Mouse (Mus musculus) monocyte, adult 2 months (primary cell): ENCODE measurements around the gene Spock1.

Experiments
- DNase-seq, 2 experiments: peaks; one replicate each; pipeline ENCODE4 v3.0.0; 2022; ENCODE audit warnings: low spot score in 2 of 2, low read depth in 1 of 2

Gene Spock1

DNA sequence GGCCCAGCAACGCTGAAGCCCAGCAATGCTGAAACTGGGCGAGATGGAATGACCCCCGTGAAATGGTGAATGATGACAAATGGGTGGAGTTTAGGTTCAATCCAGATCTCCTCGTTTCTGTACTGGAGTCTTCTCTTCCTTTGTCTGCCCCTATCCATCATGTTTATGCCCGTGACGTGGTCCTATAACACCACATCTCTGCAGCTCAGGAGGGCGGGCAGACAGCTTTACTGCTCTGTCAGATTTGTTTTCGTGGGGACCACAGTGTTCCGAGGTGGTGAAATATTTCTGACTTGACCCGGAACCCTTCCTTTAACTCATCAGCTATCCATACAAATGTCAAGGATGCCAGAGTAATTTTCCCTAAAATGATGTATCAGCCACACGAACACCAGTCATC is 98.5 kb downstream of the Spock1 start:
- no peak for DNase-seq

DNA sequence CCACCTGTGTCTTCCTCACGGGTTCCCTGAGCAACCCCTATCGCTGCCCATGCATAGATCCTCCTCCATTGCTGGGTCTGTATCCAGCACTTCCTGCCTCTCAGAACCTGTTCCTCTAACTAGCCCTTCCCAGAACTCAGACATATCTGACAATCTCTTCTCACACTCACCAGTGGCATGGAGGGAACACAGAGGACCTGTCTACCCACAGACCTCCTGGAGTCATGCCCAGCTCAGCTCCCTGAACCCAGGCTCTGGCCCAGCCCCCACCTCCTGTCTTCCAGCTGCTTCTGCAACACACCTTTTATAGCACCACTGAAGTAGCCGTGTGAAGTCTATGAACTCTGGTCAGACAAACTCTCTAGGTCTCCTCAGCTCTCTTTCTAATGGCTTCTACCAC is 101.3 kb downstream of the Spock1 start:
- DNase-seq: no peak

DNA sequence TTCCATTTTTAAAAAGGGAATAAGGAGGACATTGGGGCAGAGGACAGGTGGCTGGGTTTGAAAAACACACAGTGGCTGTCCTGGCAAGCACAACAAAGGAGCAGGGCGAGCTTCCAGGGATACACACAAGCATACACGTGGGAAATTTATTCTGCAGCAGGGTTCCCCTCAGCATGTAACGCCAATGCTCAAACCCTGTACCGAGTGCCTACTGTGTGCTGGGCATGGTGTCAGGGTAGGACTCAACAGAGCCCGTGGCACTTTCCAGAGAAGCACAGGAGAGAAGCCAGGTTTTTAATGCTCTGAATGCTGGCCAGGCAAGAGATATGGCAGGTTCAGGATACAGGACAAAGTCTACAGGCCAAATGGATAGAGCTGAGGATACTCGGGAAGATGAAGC is 101.8 kb downstream of the Spock1 start:
- no peak for DNase-seq

DNA sequence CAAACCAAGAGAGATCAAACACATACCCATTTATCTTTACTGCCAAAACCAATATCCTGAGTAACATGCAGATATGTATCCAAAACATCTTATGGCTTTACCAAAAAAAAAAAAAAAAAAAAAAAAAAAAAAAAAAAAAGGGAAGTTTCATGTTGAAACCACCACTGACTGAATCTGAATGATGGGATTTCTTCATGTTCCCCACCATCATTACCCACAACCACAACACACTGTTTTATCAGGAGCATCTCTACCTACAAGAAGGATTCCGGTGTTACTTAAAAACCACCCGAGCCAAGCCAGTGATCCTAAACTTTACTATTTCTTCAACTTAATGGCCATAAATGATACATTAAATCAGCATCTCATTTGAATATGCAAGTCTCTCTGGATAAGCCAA is 109.5 kb downstream of the Spock1 start:
- DNase-seq: no peak

DNA sequence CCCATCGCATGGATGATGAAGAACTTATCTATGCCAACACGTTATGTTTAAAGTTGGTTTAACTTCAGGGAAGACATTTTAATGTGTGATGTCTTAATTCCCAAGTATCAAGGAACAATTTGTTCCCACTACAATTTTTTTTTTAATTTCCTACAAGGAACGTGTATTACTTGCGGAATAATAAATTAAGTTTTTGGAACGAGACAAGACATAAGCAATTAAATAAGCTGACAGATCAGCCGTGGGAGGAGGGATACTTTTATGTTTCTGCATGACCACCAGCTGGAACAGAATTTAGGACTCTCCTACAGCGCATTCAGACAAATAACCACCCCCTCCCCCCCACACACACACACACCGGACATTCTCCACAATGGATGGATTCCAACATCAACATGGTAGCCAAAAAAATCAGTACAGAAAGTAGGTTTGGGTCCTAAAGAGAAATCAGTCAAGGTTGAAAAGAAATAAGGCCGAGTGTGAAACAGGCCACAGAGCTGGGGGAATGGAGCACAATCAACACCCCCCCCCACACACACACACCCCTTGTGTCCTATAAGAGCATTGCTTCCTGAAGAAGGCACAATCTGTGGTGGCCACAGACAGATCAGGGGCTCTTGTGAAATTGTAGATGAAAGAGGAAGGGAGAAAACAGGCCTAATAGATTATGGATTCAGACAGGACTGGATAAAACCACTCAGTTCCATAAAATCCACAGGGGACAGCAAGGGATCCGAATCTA is 111.0 kb downstream of the Spock1 start:
- DNase-seq: no peak

DNA sequence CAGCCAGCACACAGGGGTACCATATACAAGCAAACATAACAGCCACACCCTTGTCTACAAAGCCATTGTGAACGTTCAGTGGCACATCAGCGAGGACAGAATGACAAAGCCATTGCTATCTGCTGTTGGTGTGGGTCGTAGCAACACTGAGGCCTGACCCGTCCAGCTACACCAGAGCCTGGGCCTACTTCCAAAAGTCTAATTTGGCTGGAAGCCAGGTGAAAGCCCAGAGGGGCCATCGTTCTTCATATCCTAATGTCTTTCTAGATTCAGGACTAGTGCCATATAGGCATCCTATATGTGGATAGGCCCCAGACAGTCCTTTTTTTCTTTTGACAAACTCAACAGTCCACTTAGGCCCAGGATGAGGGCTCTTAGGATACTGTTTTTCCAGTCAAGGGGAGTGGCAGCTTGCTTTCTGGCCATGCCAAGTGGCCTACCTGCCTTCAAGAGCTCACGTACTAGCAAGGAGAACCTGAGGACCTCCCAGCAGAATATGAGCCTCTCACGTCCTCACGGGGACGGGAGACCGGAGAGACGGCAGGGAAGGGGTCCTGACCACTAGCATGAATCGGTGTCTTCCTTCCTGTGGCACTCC is 114.4 kb downstream of the Spock1 start:
- DNase-seq: no peak

DNA sequence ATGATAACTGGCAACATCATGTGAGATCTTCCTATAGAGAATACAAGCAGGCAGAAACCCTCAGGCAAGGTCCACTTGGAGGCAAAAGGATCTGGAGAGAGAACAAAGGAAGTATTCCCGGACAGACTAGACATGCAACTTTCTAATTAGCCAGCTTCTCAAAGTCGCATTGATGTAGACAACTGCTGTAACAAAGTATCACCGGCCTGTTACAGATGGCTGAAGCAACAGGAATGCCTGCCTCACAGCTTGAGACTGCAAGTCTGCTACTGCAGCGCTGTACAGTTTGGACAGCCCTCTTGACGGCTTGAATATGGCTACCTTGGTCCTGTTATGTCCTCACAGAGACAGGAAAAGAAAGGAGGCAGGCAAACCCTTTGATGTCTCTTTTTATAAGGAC is 118.3 kb downstream of the Spock1 start:
- DNase-seq: no peak

DNA sequence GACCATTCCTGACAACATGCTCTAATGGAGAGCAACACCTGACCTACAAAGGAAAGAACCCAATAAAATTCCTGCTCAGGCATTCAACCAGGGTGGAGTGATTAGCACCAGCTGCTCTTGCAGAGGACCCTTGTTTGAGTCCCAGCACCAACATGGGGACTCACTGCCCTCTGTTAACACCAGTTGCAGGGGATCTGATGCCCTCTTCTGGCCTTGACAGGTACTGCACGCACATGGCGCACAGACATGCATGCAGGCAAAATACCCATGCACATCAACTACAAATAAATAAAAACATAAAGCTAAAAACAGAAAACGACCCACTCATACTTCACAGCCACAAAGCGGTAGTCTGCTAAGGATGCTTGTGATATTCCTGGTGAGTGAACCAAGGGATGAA is 119.8 kb downstream of the Spock1 start:
- DNase-seq: no peak

DNA sequence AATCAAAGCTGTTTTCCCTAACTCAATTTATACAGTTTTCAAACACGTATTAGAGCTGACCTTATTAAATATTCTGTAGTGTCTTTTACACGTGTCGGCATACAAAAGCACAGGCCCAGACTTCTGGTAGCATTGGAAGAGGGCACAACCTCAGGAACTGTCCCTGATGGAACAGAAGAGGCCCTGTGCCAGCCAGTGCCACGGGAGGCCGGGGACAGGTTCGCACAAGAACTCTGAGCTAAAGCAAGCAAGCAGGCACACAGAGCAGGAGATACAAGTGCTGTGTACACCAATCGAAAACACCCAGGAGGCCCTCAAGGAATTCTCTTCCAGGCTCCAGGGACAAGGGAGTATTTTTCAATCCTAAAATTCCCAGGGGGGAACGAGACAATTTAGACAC is 121.9 kb downstream of the Spock1 start:
- DNase-seq: no peak

DNA sequence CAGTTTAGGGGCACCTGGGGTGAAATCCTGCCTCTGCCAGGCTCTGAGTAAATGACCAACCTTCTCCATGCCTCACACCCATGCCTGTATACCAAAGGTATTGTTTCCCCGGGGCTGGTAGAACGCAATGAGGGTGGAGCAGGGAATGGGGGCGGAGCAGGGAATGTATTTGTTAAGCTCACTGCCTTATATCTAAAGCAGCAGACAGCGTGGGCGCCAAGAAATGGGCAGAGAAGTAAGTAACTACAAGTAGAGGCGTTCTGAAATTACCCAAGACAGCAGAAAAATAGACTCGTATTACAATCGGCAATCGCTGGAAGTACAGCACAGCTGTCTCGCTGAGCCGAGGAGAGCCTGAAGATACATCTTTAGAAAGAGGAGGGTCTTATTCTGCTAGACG is 125.2 kb downstream of the Spock1 start:
- DNase-seq: no peak

DNA sequence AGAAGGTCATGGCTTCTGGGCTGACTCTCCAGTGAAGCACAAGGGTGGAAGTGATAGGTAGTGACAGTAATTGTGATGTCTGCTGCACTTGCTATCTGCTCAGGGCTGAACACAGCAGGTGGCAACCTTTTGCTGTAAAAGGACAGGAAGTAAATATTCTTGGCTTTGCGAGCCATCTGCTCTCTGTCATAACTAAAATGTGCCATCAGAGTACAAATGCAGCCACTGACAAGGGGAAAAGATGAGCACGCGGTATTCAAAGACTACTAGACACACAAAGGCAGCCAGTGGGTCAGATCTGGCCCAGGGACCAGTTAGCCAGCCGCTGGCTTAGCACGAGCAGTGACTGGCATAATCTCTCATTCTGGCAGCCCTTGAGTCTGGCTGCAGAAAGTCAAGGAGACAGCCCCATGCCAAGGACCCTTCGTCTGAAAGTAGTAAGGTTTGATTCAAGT is 126.0 kb downstream of the Spock1 start:
- DNase-seq: no peak

DNA sequence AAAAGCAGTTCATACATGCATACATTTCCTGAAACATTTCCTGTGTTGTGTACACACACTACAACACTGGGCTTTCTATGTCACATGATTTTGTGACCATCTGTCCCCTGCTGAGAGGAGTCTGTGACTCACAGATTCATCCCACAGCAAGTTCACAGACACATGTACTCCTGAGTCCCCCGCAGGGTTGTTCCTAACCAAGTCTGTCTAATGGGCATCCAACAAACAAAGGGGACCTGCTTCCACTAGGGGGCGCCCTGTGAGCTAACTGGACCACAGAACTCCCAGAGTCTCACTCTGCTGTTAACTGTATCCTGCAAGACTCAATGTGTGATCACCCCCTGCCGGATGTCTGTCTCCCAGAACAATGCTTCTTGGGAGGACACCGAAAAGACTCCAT is 129.0 kb downstream of the Spock1 start:
- no peak for DNase-seq

DNA sequence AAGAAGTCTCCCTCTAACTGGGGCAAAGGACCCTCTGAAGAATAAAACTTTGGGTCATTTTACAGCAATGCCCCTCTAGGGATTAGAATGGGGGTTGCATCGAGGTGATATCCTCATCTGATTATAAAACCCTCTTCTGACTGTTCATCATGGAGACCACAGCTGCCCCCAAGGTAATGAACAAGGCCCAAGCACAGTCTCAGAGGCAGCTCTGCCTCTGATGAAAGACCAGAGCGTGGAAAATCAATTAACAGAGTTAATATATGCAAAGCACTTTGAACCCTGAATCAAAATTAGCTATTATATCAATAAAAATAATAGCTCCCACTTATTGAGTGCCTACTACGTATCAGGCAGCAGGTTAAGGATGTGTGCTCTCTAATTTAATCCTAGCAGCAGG is 129.6 kb downstream of the Spock1 start:
- no peak for DNase-seq

DNA sequence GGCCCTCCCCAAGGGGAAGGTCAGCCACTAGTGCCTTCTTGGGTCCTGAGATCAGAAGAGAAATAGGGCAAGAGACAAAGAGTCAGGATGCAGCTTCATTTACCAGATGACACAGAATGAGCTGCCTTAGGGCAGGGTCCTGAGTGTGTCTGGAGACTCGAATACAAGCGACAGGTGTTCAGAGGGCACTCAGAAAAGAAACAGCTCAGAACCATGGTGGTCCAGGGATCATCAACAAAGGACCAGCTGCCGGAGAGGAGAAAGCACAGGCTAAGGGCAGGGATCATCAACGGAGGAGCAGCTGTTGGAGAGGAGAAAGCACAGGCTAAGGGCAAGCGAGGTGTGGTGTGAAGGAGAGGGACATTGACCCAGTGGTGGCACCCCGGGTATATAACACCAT is 136.1 kb downstream of the Spock1 start:
- DNase-seq: no peak

DNA sequence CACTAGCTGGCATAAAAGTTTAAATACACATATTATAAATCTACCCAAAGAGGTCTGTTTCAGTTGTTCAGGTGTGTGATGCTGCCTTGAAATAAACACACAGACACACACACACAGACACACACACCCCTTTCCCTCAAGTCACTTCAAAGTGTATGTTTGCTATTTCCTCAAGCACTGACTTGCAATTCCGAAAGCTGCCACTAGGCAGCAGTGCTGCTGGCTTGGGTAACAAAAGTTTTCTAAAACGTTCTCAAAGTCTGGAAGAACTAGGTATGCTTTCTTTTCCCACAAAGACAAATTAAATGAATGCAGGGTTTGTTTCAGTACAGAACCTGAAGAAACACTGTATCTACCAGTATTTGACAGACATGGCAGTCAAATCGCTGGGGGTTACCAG is 141.4 kb downstream of the Spock1 start:
- DNase-seq: no peak

DNA sequence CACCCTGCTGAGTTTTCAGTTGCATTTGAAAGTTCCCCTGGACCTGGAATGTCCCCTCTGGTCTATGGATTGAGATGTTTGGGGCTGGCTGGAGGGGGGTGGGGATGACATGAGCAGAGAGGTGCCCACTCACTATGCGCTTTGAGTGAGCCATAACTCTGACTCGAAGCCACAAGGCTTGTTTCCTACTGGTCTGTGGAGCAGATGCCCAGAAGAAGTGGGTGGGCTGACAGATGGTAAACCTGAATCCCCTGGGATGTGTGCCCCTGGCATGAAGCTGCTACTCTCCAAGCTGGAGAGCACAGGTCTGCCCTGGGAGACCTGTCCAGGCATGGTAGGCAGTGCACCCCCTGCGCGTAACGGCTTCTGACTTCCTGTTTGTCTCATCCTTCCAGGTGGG is 147.0 kb downstream of the Spock1 start:
- DNase-seq: no peak

DNA sequence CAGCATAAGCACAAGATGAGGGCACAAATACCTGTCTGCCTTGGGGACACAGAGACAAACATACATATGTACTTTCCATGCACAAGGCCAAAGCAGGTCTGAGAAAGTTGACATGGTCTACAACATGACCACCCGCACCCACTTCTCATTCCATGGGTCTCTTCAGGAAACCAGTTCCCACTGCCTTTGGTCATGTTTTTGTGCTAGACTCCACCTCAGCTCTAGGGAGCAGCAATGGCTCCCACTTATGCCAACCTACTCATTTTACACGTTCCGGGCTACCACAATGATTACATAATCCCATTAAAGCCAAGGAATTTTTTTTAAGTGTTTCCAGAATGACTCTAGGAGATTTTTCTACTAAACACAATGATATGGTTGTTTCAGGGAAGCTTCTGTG is 147.5 kb downstream of the Spock1 start:
- DNase-seq: no peak

DNA sequence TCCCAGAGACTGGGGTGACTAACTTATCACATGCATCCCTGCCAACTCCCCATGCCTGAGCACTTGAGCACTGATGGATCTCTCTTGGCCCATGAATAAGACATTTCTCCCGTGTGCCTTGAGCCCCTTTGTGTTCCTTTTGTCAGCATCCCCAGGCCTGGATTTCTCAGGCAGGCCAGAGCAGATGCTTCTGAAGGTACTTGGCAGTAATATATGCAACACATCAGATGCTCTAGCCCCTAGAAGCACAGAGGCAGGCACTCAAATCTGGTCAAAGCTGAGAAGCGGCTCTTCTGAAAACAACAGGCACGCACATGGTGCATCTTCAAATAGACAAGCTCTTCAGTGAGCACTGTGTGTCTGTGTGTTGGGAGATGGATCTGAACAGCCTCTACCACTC is 151.8 kb downstream of the Spock1 start:
- no peak for DNase-seq

DNA sequence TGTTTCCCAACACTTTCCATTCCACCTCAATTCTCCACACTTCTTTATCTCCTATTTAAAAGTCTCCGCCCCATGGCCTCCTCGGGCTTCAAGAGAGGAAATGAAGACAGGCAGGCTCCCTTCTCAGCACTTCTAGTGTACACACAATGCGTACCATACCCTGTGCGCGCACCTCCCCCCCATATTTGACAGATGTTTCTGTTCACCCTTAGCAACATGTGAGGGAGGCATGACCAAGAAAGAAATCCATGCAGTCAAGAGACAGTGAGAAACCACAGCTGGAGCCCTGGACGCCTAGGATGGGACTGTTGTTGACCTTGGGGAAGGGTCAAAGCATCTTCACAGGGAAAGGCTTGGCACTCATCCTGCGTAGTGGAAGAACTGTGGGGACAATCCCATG is 157.3 kb downstream of the Spock1 start:
- DNase-seq: no peak

DNA sequence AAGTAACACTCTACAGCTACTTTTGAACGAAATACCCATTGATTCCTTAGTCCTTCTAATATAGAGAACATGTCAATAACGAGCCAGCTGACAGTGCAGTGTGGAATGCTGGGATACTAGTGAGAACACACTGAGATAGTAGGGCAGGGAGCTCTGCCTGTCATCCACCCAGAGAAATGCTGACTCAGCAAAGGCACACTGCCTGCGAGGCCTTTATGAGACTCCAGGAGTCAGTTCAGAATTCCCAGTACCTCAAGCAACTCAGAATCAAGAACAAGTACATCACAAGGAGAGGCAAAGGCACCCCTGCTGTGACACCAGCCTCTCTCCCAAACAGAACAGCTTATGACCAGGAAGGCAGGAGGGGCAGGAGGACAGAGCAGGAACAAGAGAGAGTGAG is 163.5 kb downstream of the Spock1 start:
- DNase-seq: no peak

DNA sequence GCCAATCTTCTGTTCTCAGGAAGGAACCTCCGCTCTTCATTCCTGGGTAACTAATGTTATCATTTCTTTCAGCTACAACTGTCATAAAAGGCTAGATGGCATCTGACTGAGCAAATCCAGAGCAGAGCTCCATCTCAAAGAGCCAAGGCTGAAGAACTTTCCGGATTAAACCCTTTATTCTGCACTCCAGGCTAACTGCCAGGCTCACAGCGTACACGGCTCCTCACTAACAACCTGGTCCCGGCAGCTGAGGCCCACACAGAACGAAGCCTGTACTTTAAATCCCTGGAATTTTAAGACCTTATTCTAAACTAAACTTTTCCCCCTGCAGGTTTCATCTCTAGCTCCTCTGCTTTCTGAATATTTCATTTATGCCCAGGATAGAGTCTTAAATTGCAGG is 166.9 kb downstream of the Spock1 start:
- no peak for DNase-seq

DNA sequence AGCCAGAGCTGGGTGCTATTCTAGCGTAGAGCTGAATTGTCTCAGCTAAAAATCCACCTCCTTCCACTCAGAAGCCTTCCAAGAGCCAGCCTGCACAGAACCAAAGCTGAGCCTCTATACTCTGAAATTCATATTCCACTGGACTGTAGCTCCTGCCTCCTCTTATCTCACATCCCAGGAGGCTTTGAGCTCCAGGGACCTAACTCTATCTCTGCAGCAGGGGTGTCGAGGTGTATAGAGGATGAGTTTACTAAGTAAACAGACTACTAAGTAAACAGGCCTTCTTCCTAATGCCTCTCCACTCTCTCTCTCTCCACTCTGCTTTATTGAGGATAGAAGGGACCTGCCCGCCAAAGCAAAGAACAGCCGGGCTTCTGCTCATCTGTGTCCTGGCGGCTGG is 167.7 kb downstream of the Spock1 start:
- no peak for DNase-seq

DNA sequence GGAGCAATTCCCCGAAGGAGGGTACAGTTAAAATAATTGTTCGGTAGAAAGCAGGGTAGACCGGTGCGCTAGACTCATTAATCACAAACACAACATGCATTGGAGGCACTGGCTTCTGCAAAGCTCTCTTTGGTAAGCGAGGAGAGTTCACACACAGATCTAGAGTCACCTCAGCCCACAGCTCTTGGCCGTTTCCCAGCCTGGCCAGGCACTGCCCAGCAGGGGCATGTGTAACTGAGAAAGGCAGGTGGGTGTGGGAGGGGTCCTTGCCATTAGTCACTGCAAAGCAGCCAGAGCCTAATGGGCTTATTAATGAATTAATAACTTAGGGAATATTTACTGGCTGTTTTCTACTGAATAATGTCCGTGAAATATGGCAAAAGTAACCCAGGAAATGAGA is 172.1 kb downstream of the Spock1 start:
- DNase-seq: no peak
